Mouse (Mus musculus): ENCODE measurements around the gene Gpr180. TPM values are rescaled to one million over a fixed set of nuclear protein-coding genes. Genes with fewer than 3 reads are reported as not detected.
"Not testable (repeated sequence)": the region's sequence is repeated elsewhere in the genome, so short reads cannot be mapped to it uniquely, and the experiment has no call there.

Gene Gpr180
- total and polyA plus RNA-seq, 2 experiments from 2014 or later: 50.1 to 53.7 TPM

DNA sequence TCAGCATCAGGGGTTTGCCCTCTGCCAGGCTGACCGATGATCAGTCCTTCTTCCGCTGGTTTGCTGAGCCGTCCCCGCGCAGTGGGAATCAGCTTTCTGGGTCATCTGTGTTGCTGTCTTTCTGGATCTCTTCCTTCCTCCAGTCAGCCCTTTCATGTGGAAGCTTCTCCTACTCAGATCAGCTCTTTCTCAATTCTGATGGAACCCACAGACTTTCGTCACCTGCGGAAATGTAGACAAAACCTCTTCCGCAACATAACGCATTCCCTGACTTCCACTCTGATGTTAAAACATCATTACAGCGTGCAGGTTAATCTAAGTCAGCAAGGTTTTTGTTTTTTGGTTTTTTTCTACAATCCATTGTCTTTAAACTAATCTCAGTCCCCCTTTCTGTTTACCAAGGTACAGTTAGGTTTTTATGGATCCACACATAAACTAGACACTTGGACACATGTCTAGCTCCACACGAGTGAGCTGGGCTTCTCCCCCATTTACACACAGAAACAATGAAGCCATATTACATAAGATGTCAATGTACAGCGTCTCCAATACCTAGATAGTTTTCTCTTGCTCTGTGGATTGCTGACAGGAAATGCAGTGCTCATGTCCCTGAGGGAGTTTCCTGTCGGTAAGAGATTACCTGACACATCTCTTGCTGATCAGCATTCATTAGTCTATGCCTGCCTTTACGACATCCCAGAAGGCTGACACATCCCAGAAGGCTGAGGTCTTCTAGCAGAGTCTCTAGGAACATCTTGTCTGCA, 35.5 kb upstream of the Gpr180 start:
- Histone ChIP-seq H3K9me3 (ENCODE audit: low read length) (peaks cover 3% of the 10 kb centered on the region; the same call in 1 of the 2 replicates), H3K4me2 (ENCODE audit: low read depth, low read length) (no peak overlapping the region), H3K4me1 (ENCODE audit: insufficient read depth, low read length) (no peaks in the 10 kb centered on the region), H3K27ac (no peak overlapping the region), H3K9ac (replicated peaks; ENCODE audit: low read length) (no peak overlapping the region), H3K36me3 (ENCODE audit: insufficient read depth, low read length) (no peaks in the 10 kb centered on the region), H3K27me3 (ENCODE audit: insufficient read depth, low read length) (no peaks in the 10 kb centered on the region), H3K4me3 (ENCODE audit: low read length) (no peak overlapping the region)
- 84% methylated on average over 14 of the region's 14 CpGs for WGBS
- no peak for DNase-seq (ENCODE audit: low spot score)
- ATAC-seq: no peak
- no peak for TF ChIP-seq CTCF (IDR thresholded peaks at IDR 0.05; ENCODE audit: low read depth)

DNA sequence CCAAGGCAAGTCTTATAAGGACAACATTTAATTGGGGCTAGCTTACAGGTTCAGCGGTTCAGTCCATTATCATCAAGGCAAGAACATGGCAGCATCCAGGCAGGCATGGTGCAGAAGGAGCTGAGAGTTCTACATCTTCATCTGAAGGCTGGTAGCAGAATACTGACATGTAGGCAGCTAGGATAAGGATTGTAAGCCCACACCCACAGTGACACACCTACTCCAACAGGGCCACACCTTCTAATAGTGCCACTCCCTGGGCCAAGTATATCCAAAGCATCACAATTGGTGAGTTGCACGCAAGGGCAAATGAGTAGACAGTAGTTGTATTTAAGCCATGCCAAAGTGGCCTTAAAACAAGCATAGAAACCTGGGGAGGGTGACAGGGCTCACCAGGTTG, 29.5 kb upstream of the Gpr180 start:
- DNase-seq (ENCODE audit: low spot score): not testable (repeated sequence)

DNA sequence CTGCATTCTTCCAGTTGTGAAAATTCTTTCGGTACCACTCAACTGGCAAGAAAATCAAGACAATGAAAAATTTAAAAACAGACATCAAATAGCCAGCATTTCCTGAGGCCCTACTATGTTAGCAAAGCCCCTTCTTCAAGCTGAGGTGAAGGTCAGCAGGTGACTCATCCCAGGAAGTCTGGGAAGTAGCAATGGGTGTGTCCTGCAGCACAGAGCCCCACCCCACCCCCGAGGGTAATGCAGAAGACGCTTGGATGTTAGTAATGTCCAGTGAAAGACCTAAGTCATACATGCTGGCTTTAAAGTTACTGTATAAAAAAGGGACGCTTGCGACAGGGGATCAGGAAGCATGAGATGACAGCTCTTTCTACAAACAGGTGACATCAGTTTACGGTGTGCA, 23.8 kb upstream of the Gpr180 start:
- H3K27ac ChIP-seq: no peak overlapping the region
- no peak for TF ChIP-seq CTCF (IDR thresholded peaks at IDR 0.05; ENCODE audit: low read depth)
- H3K4me2 ChIP-seq (ENCODE audit: low read depth, low read length): no peak overlapping the region
- no peaks in the 10 kb centered on the region for H3K4me1 ChIP-seq (ENCODE audit: insufficient read depth, low read length)
- ATAC-seq (no peak), DNase-seq (ENCODE audit: low spot score) (no peak)
- no peaks in the 10 kb centered on the region for H3K9me3 ChIP-seq (ENCODE audit: low read length)
- no peaks in the 10 kb centered on the region for H3K27me3 ChIP-seq (ENCODE audit: insufficient read depth, low read length)
- WGBS: 93% methylated on average over 6 of the region's 6 CpGs
- no peak overlapping the region for H3K4me3 ChIP-seq (ENCODE audit: low read length)
- peaks cover 54% of the 10 kb centered on the region for H3K36me3 ChIP-seq (ENCODE audit: insufficient read depth, low read length)
- H3K9ac ChIP-seq (replicated peaks; ENCODE audit: low read length): no peak overlapping the region

More for the DNA sequence above, 29.5 kb upstream of the Gpr180 start:
- H3K9ac ChIP-seq (replicated peaks; ENCODE audit: low read length); H3K27ac ChIP-seq; ATAC-seq; H3K4me3 ChIP-seq (ENCODE audit: low read length); H3K9me3 ChIP-seq (ENCODE audit: low read length); H3K4me2 ChIP-seq (ENCODE audit: low read depth, low read length); H3K27me3 ChIP-seq (ENCODE audit: insufficient read depth, low read length); H3K36me3 ChIP-seq (ENCODE audit: insufficient read depth, low read length); H3K4me1 ChIP-seq (ENCODE audit: insufficient read depth, low read length): not testable (repeated sequence)
- WGBS: 94% methylated on average over 2 of the region's 2 CpGs

DNA sequence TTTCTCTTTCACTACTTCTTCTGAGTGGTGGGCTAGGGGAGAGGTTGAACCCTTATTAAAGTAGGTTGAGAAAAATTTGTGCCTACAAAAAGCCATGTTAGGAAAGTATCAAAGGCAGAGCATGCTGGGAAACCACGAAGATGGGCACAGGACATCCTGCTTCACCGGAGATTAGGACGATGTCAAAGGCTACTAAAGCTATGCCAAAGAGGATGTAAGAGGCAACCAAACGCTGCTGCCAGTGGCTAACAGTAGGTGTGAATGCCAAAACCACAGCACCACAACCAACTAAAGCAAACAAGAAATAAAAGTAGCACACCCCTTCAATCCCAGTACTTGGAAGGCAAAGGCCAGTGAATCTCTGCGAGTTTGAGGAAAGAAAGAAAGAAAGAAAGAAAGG, 12.8 kb upstream of the Gpr180 start:
- H3K4me1 ChIP-seq (ENCODE audit: insufficient read depth, low read length): no peaks in the 10 kb centered on the region
- H3K9ac ChIP-seq (replicated peaks; ENCODE audit: low read length): no peak overlapping the region
- H3K4me2 ChIP-seq (ENCODE audit: low read depth, low read length): no peak overlapping the region
- TF ChIP-seq CTCF (IDR thresholded peaks at IDR 0.05; ENCODE audit: low read depth): no peak
- no peak overlapping the region for H3K4me3 ChIP-seq (ENCODE audit: low read length)
- DNase-seq (ENCODE audit: low spot score) (no peak), ATAC-seq (no peak)
- WGBS: 88% methylated on average over 5 of the region's 5 CpGs
- no peak overlapping the region for H3K27ac ChIP-seq
- H3K27me3 ChIP-seq (ENCODE audit: insufficient read depth, low read length): no peaks in the 10 kb centered on the region
- H3K9me3 ChIP-seq (ENCODE audit: low read length): no peaks in the 10 kb centered on the region
- peaks cover 42% of the 10 kb centered on the region for H3K36me3 ChIP-seq (ENCODE audit: insufficient read depth, low read length)

GRCm38 (mm10) chr14:118124771-118125170, 12.2 kb upstream of the Gpr180 start:
- Histone ChIP-seq H3K4me2 (ENCODE audit: low read depth, low read length) (no peak overlapping the region), H3K9me3 (ENCODE audit: low read length) (no peaks in the 10 kb centered on the region), H3K27me3 (ENCODE audit: insufficient read depth, low read length) (no peaks in the 10 kb centered on the region), H3K27ac (no peak overlapping the region), H3K4me3 (ENCODE audit: low read length) (no peak overlapping the region), H3K36me3 (ENCODE audit: insufficient read depth, low read length) (peaks cover 35% of the 10 kb centered on the region), H3K4me1 (ENCODE audit: insufficient read depth, low read length) (no peaks in the 10 kb centered on the region), H3K9ac (replicated peaks; ENCODE audit: low read length) (no peak overlapping the region)
- ATAC-seq (no peak), DNase-seq (ENCODE audit: low spot score) (no peak)
- no peak for TF ChIP-seq CTCF (IDR thresholded peaks at IDR 0.05; ENCODE audit: low read depth)
- 92% methylated on average over 4 of the region's 4 CpGs for WGBS

DNA sequence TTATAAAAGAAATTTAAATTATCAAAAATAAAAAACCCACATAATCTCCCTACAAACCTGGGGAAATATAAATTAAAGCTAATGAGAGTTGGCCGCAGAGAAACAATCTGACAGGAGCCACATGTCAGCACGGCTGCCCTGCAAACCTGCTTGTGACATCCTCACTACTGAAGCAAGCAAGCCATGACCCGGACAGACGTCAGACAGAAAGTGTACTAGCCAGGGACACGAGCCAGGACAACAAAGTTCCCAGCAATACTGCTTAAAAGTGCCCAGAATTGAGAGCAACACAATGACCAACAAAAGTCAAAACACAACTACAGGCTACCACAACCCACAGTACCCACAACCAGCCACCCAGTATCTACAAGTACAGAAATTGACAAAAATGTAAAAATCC, 10.7 kb upstream of the Gpr180 start:
- Histone ChIP-seq H3K9ac (replicated peaks; ENCODE audit: low read length) (no peak overlapping the region), H3K4me3 (ENCODE audit: low read length) (no peak overlapping the region), H3K9me3 (ENCODE audit: low read length) (no peaks in the 10 kb centered on the region), H3K4me1 (ENCODE audit: insufficient read depth, low read length) (peaks cover 2% of the 10 kb centered on the region), H3K27me3 (ENCODE audit: insufficient read depth, low read length) (no peaks in the 10 kb centered on the region), H3K27ac (no peak overlapping the region), H3K36me3 (ENCODE audit: insufficient read depth, low read length) (peaks cover 24% of the 10 kb centered on the region), H3K4me2 (ENCODE audit: low read depth, low read length) (no peak overlapping the region)
- no peak for DNase-seq (ENCODE audit: low spot score)
- no peak for TF ChIP-seq CTCF (IDR thresholded peaks at IDR 0.05; ENCODE audit: low read depth)
- ATAC-seq: no peak
- 87% methylated on average over 5 of the region's 5 CpGs for WGBS

GRCm38 (mm10) chr14:118131472-118131871, 5.5 kb upstream of the Gpr180 start:
- peaks cover 10% of the 10 kb centered on the region for H3K36me3 ChIP-seq (ENCODE audit: insufficient read depth, low read length)
- peak overlapping the region; percentile 82 for H3K4me2 ChIP-seq (ENCODE audit: low read depth, low read length)
- peak overlapping the region; percentile 61 for H3K4me3 ChIP-seq (ENCODE audit: low read length)
- no peak for DNase-seq (ENCODE audit: low spot score)
- 84% methylated on average over 7 of the region's 7 CpGs for WGBS
- peak overlapping the region; percentile 59 for H3K9ac ChIP-seq (replicated peaks; ENCODE audit: low read length)
- no peak for ATAC-seq
- TF ChIP-seq CTCF (IDR thresholded peaks at IDR 0.05; ENCODE audit: low read depth): no peak
- H3K27me3 ChIP-seq (ENCODE audit: insufficient read depth, low read length): no peaks in the 10 kb centered on the region
- no peaks in the 10 kb centered on the region for H3K9me3 ChIP-seq (ENCODE audit: low read length)
- no peak overlapping the region for H3K27ac ChIP-seq
- peaks cover 15% of the 10 kb centered on the region for H3K4me1 ChIP-seq (ENCODE audit: insufficient read depth, low read length)
